Mouse (Mus musculus) megakaryocyte, adult 5-6 weeks (primary cell): ENCODE measurements at regions not wholly inside any gene's neighbourhood (a gene's known extent, or its start where the extent isn't known, plus 50 kb on each side); places are given as distances from the start of the nearest gene placed in this dataset.

Experiments used
- ATAC-seq: 2 replicates; pipeline ENCODE4 v1.8.0; 2016; ENCODE audit warnings: mild to moderate bottlenecking, inconsistent platforms; ENCODE audit not compliant: poor library complexity, severe bottlenecking

DNA sequence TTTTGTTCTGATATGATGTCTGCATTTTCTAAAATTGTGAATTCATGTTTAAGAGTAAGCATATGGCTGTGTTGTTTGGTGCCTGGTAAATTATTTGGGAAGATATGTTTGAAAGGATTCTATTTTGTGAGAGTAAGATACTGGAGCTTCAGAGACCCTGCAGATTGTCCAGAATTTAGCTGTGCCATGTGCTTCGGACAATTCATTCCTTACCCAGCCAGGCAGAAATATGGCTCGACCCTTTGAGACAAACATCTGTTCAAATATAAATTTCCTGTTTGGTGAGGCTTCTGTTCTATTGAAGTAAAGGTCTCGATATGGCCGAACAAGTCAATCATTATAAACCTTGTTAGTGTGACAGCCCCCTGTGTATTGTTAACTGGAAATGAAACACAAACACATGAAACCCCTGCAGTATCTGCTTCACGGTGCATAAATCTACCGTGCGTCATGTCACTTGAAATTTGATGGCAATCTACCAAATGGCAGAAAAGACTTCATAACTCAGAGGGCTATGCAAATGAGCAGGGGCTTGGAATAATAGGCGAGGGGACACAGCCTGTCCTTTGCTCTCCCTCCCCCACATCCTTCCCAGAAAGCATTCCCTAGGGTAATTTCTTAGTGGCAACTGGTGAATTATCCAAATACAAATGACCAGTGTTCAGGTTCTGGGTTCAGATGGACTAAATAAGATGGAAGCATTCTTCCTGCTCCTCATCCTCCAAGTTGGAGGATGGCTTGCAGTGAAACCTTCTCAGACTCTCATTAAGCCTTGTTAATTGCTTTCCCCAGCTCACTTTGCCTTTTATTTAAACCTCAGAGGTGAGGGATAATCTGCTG lies 61.8 kb downstream of the Adcyap1 start:
- no peak for ATAC-seq

DNA sequence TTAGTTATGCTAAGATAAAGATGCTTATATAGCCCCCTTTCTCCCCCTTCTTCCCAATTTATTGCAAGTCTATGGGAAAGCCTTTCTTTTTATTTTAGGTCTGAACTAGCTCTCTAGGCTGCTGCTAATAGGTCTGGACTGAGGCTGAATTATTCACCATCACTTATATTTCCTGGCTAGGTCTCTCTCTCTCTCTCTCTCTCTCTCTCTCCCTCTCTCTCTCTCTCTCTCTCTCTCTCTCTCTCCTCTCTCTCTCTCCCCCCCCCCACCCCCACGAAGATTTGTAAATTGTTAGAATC lies 62.3 kb downstream of the Adcyap1 start:
- ATAC-seq: no peak

DNA sequence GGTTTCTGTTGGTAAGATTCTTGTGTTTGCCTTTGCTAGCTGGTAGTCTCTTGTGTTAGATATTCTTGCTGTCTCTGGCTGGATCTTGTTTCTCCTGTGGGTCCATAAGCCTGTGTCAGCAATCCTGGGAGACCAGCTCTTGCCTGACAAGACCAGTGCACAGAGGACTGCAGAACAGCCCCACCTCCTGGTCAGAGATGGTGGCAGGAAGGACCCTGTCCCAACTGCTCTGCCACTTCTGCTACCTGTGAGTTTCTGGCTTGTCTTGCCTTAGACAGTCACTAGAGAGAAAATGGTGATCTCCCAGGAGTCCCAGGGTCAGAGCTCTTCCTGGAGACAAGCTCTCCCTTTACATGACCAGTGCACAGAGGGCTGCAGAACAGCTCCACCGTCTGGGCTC lies 107.3 kb downstream of the Adcyap1 start:
- no peak for ATAC-seq

DNA sequence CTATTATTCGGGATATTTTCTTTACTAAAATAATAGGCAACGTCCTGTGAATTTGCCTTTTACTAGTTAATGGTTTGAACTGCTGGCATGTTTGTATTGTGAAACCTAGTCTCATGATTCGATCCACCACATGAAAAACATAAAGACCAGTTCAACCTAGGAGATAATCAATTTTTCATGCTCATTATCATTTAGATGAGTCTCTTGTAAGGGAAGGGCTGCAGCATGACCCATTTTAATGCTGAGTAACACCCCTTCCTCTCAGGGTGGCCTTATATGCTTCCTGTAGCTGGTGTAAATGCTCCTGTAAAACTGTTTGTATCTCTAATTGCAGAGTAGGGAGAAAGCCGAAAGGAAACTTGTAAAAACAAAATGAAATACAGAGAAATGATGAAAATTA lies 113.3 kb downstream of the Adcyap1 start:
- no peak for ATAC-seq

DNA sequence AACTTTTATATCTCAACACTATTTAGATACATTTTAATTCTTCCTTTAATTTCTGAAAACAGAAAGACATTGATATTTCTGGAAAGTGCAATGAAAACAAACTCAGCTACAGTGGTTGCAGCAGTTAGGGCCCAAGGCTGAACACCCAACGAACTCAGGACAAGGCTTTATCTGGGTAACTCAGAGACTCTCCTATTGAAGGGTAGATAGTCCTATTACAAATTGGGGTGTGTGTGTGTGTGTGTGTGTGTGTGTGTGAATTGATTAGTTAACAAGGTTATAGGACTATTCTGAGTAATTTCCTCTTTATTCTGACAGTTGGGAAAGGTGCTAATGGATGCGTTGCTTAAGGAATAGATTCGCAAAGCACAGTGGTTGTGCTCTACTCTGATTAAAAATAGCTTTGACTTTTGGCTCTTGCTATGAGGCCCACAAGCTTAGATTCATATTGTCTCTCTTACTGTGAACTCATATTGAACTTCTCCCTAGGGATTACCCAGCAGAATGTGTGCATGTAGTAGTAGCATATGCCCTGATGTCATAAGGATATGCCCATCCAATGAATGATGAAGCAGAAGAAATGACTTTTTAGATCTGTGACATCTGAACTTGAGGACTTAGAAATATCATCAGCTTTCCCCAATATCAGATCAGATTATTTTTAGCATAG lies 114.0 kb downstream of the Adcyap1 start:
- ATAC-seq: no peak

DNA sequence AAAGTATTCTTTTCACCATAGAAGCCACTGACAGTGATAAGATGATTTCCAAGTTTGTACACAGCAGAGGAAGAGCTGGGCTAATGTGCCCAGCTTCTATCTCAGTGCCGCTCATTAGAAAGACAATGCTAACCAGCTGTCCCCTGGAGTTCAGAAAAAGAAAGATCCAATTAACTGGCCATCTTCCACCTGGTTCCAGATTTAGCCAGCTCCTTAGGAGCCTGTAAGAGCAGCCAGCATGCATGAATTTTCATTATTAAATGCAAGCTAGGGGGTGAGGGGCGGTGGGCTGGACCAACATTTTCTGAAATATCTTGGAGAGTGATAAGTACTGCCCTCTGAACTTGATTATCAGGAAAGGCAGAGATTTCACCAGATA lies 114.5 kb downstream of the Adcyap1 start:
- ATAC-seq: no peak

DNA sequence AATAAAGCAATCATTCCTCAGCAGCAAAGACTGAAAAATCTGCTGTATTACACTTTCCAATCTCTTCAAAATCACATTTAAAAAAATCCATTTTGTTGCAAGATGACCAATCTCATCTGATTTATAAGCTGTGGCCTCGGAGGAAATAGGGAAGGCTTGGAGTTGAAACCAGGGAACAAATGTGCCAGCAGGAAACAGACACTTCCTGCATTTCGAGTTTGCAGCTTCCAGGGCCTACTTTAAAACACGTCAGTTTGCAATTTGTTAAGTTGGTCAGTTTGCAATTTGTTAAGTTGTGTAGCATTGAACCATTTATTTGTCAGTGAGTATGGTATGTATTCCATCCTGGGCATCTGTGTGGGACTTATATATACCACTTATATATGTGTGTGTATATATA lies 115.3 kb downstream of the Adcyap1 start:
- no peak for ATAC-seq

DNA sequence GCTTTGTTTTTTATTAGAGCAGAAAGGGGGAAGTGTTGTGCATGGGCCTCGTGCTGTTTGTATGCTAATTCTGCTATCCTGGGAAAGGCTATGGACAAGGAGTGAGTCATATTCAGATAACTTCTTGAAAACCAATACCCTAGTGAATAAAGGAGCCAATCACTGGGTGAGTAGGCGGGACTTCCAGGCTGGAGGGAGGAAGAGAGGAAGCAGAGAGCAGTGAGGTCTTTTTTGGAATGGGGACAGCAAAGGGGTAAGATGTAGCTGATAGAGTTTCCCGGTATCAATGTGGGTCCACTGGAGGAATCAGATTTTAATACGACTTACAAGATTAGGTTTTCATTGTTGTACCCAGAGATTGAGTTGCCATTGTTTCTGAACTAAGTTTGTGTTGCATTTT lies 122.7 kb downstream of the Adcyap1 start:
- no peak for ATAC-seq

DNA sequence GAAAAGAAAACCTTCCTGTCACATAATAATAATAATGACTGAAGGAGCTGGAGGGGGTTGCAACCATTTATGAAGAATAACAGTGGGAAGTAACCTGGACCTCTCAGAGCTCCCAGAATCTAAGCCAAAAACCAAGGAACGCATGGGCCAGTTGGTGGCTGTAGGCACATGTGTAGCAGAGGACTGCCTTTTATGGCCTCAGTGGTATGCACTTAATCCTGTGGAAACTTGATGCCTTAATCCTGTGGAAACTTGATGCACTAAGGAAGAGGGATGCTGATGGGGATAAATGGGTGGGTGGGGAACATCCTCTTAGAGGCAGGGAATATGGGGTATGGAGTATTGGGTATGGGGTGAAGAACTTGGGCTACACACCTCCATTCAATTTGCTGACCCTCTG lies 138.8 kb downstream of the Adcyap1 start:
- no peak for ATAC-seq

DNA sequence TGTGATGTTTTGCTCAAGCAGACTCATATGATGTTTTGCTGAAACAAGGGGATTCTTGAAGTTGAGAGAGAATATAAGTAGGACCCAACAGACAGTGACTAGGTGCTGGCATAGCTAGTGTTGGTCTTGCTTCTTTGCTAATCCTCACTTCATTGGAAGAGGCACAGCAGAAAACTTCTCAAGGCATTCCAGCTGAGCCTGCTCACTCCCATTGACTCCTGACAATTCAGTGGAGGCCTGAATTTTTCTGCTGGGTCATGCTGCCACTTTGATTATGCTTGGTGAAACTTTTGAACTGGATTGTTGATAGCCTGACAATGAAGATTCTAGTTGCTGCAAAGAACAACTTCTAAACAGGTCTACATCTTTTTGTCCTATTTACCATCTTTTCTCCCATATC lies 156.4 kb downstream of the Adcyap1 start:
- ATAC-seq: no peak

DNA sequence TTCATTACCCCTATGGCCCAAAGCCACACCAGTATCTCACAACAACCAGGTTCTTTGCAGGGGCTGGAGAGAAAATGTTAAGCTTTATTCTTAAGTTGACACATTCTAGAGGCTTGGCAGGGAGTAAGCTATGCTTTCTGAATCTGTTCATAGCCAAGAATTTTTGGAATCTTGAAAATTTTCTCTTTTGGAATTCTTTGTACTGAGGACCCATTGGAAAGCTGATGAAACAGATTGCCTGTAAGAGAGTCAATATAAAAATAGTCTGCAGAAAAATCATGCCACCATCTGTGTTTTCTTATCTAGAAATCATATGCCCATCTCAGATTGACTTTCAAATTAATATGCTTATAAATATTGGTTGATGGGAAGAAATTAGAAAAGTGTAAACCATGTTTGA lies 164.1 kb downstream of the Adcyap1 start:
- ATAC-seq: no peak

DNA sequence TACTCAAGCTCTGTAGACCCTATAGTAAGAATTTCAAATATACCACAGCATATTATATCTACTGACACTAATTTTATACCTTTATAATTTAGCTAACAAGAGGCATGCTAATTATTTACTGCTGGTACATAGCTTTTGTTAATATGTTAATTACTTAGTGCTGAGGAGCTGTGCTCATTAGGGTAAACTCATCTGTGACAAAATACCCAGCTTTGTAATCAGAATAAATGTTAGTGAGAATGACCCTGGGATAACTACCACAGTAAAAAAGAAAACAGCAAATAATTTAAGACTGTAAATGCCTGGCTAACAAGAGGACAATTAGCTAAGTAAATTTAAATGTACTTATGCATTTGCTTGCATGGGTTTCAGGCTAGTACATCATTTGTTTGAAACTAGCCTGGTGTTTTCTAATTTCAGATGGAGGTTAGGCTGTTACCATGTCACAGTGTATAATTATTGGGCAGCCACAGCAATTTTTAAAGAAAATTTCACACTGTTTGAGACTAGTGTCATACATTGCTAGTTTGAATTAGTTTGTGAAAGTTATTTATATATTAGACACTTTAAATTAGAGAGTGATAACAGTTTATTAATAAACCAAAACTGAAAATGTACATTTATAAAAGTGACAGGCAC lies 178.8 kb downstream of the Adcyap1 start:
- no peak for ATAC-seq

DNA sequence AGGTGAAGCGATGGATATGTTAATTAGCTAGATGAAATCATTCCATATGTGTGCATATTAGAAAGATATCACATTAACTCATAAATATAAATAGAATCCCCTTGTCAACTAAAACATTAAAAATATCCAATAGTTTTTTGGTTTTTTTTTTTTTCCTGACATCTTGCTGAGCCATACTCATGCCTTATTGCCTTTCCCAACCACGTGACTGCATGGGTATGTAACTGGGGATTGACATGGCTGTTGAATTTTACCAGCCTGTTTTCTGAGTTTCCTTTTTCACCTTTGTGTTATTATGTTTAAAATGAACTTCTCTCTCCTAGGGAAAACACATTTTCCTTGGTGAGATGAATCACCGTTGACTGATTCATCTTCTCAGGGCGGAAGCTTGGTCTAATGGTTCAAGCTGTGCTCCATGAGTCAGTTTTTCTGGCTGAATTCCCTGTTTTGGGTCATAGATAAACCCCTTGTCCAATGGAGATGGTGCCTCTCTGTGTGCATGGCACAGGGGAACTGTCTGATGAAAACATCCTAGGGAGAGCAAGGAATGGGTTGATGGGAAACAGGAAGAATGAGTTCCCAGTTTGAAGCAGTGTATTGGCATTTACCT lies 181.1 kb downstream of the Adcyap1 start:
- no peak for ATAC-seq

DNA sequence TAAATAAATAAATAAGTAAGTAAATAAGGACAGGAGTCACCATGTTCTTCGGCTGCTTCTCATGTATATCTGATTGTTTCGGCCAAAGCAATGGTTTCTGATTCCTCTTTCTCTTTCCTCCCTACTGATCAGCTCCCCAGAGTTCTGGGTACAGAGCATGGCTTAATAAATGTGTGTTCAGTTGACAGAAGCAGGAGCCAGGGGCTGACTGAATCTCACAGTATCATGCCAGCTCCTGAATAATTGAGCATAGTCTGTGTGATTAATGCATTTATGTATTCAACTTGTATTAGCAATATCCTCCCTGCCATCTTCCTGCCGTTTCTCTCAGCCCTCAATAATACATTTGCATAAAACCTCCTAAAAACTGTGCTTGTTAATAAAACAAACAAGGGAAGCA lies 191.4 kb downstream of the Adcyap1 start:
- ATAC-seq: no peak

DNA sequence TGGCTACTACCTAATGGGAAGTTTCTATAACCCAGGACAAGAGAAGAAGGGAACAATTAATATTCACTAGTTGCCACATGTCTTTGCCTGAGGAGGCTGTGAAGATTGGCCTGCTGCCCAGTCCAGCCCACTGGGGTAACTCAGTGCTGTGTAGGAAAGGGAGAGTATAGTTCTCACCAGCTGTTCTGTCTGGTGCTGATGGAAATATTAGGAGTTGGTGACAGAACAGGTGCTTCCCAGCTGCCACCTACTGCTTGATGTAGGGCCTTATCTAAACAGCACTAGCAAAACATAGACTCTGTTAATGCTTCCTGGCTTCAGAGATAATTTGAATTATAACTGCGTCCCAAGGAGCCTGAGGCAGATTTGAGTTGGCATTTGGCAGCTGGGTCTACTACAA lies 210.5 kb downstream of the Adcyap1 start:
- ATAC-seq: 0 out of 2 replicates have a peak, but pooled peaks have one; percentile 30
